Mouse (Mus musculus) heart, embryonic 16.5 days (tissue): ENCODE data around the gene Rgs1. TPM values are rescaled to one million over a fixed set of nuclear protein-coding genes. Genes with fewer than 3 reads are reported as not detected.

Source experiments
- ATAC-seq: fragments of 200-750 bp; cut with Nextera tagmentation; replicated peaks from 2 replicates; pipeline ENCODE4 v1.8.0; 2017; ENCODE audit warnings: moderate number of reproducible peaks; ENCODE audit not compliant: insufficient read depth, low FRiP score; ENCODE audit errors: extremely low read depth
- H3K27ac ChIP-seq: fragments of 300-500 bp; sonication (generic); 2 replicates; pipeline ENCODE4 v1.5.1; 2014; ENCODE audit warnings: mild to moderate bottlenecking, low read length, control low read depth, moderate library complexity
- H3K27me3 ChIP-seq: fragments of 300-500 bp; sonication (generic); 2 replicates; pipeline ENCODE4 v1.6.1; 2014; ENCODE audit warnings: low read length, mixed read lengths; ENCODE audit not compliant: control insufficient read depth, insufficient read depth
- H3K36me3 ChIP-seq: fragments of 300-500 bp; sonication (generic); 2 replicates; pipeline ENCODE4 v1.6.1; 2014; ENCODE audit not compliant: control insufficient read depth, insufficient read depth
- H3K4me1 ChIP-seq: fragments of 300-500 bp; sonication (generic); 2 replicates; pipeline ENCODE4 v1.6.1; 2014; ENCODE audit warnings: low read length, mixed read lengths; ENCODE audit not compliant: control insufficient read depth, insufficient read depth
- H3K4me2 ChIP-seq: fragments of 300-500 bp; sonication (generic); 2 replicates; pipeline ENCODE4 v1.6.1; 2014; ENCODE audit warnings: low read depth, mild to moderate bottlenecking, control low read depth, low read length
- H3K4me3 ChIP-seq: fragments of 300-500 bp; sonication (generic); 2 replicates; pipeline ENCODE4 v1.5.1; 2014; ENCODE audit warnings: mild to moderate bottlenecking, control low read depth, low read length
- H3K9ac ChIP-seq: fragments of 300-500 bp; sonication (generic); 2 replicates; pipeline ENCODE4 v1.6.1; 2014; ENCODE audit warnings: low read length, control low read depth
- H3K9me3 ChIP-seq: fragments of 300-500 bp; sonication (generic); replicated peaks from 2 replicates; pipeline ENCODE4 v1.6.1; 2016; ENCODE audit warnings: low read length; ENCODE audit not compliant: control insufficient read depth
- WGBS: fragments of 180-500 bp; shearing (Covaris S2); extraction: QIAGEN DNeasy Blood & Tissue Kit; methylation state at CpG from one replicate; pipeline ENCODE4 v1.1.7; 2014; 5-methylcytosine and 5-hydroxymethylcytosine counted together
- polyA plus RNA-seq: library from polyadenylated mRNA; unstranded; fragments of >200 nt; fragmentation: Nextera tagmentation; extraction: Ambion mirVana; gene quantifications from 2 replicates; pipeline ENCODE4 v1.2.1, GENCODE M21; 2015

Gene Rgs1
- polyA plus RNA-seq, 1 experiment from 2014 or later, result 1.3 TPM

GRCm38 (mm10) chr1:144202939-144203338 lies 46.1 kb downstream of the Rgs1 start:
- Histone ChIP-seq H3K4me2 (no peak overlapping the region), H3K27me3 (no peaks in the 10 kb centered on the region), H3K9ac (no peak overlapping the region), H3K36me3 (no peaks in the 10 kb centered on the region), H3K9me3 (no peaks in the 10 kb centered on the region), H3K4me3 (no peak overlapping the region), H3K27ac (no peak overlapping the region), H3K4me1 (no peaks in the 10 kb centered on the region)
- 58% methylated on average over 4 of the region's 4 CpGs for WGBS
- no peak for ATAC-seq

DNA sequence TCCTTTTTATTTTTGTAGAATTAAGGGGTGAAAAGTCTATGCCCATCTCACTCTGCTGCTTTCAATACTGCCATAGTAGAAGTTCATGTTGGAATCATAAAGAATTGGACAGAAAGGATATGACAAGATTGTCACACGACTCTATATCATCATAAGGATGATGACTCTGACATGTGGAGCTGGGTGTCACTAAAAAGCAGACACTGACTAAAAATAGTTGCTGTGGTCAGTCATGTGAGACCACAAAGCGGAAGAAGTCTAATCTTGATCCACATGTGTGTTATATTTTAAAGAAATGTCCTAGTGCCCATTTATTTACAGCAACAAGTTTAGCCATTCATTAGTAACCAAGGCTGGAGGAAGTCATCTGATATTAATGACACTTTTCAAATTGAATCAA lies 48.5 kb downstream of the Rgs1 start:
- Histone ChIP-seq H3K4me2 (no peak overlapping the region), H3K27ac (no peak overlapping the region), H3K4me3 (no peak overlapping the region), H3K36me3 (no peaks in the 10 kb centered on the region), H3K9me3 (no peaks in the 10 kb centered on the region), H3K9ac (no peak overlapping the region), H3K27me3 (no peaks in the 10 kb centered on the region), H3K4me1 (no peaks in the 10 kb centered on the region)
- whole genome bisulfite sequencing, result 40% methylated on average over 2 of the region's 2 CpGs
- ATAC-seq, result no peak

- Histone ChIP-seq H3K4me1 (no peaks in the 10 kb centered on the region), H3K36me3 (no peaks in the 10 kb centered on the region), H3K27me3 (no peaks in the 10 kb centered on the region), H3K4me3 (no peak overlapping the region), H3K9ac (no peak overlapping the region), H3K4me2 (no peak overlapping the region), H3K27ac (no peak overlapping the region), H3K9me3 (no peaks in the 10 kb centered on the region)
- ATAC-seq, result no peak
- 46% methylated on average over 1 of the region's 1 CpGs for WGBS
Measured at GRCm38 (mm10) chr1:144199538-144199937, 49.5 kb downstream of the Rgs1 start.

- Histone ChIP-seq H3K4me1 (no peaks in the 10 kb centered on the region), H3K27ac (no peak overlapping the region), H3K9me3 (no peaks in the 10 kb centered on the region), H3K9ac (no peak overlapping the region), H3K4me3 (no peak overlapping the region), H3K4me2 (no peak overlapping the region), H3K36me3 (no peaks in the 10 kb centered on the region), H3K27me3 (no peaks in the 10 kb centered on the region)
- 25% methylated on average over 3 of the region's 3 CpGs for WGBS
- no peak for ATAC-seq
Measured at GRCm38 (mm10) chr1:144197684-144198083, 51.4 kb downstream of the Rgs1 start.

Other genes starting within 250 kb of the Rgs1 start
- gene Rgs2, start 245.1 kb downstream of the Rgs1 start, polyA plus RNA-seq, result 30.6 and 37.5 TPM in 2 replicates
- gene Rgs13, start 71.9 kb downstream of the Rgs1 start, polyA plus RNA-seq, result 0.16 and 0.30 TPM in 2 replicates